Mouse (Mus musculus) heart, embryonic 11.5 days (tissue): Measurements from ENCODE around the gene Gm39653. TPM values are rescaled to one million over a fixed set of nuclear protein-coding genes. Genes with fewer than 3 reads are reported as not detected.

Source experiments
- ATAC-seq: fragments of 200-750 bp; cut with Nextera tagmentation; replicated peaks from 2 replicates; pipeline ENCODE4 v1.8.0; 2017; ENCODE audit warnings: moderate library complexity; ENCODE audit not compliant: insufficient number of reproducible peaks, low FRiP score, low TSS enrichment
- H3K27ac ChIP-seq: fragments of 300-500 bp; sonication (generic); 2 replicates; pipeline ENCODE4 v1.5.1; 2014; ENCODE audit warnings: mild to moderate bottlenecking, low read depth, low read length
- H3K27me3 ChIP-seq: fragments of 300-500 bp; sonication (generic); 2 replicates; pipeline ENCODE4 v1.6.1; 2014; ENCODE audit warnings: mild to moderate bottlenecking, low read length, mixed read lengths; ENCODE audit not compliant: control insufficient read depth, insufficient read depth
- H3K36me3 ChIP-seq: fragments of 300-500 bp; sonication (generic); 2 replicates; pipeline ENCODE4 v1.6.1; 2014; ENCODE audit warnings: mild to moderate bottlenecking, low read length, moderate library complexity, mixed read lengths; ENCODE audit not compliant: control insufficient read depth, insufficient read depth
- H3K4me1 ChIP-seq: fragments of 300-500 bp; sonication (generic); 2 replicates; pipeline ENCODE4 v1.6.1; 2014; ENCODE audit warnings: low read length; ENCODE audit not compliant: control insufficient read depth, insufficient read depth
- H3K4me2 ChIP-seq: fragments of 300-500 bp; sonication (generic); 2 replicates; pipeline ENCODE4 v1.6.1; 2014; ENCODE audit warnings: mild to moderate bottlenecking, moderate library complexity
- H3K4me3 ChIP-seq: fragments of 300-500 bp; sonication (generic); 2 replicates; pipeline ENCODE4 v1.5.1; 2014; ENCODE audit warnings: low read depth, low read length
- H3K9ac ChIP-seq: fragments of 300-500 bp; sonication (generic); 2 replicates; pipeline ENCODE4 v1.6.1; 2014; ENCODE audit warnings: mild to moderate bottlenecking, low read depth, low read length, moderate library complexity
- H3K9me3 ChIP-seq: fragments of 300-500 bp; sonication (generic); replicated peaks from 2 replicates; pipeline ENCODE4 v1.6.1; 2016; ENCODE audit warnings: low read length; ENCODE audit not compliant: control insufficient read depth
- WGBS: fragments of 180-500 bp; shearing (Covaris S2); extraction: QIAGEN DNeasy Blood & Tissue Kit; methylation state at CpG from one replicate; pipeline ENCODE4 v1.1.7; 2014; ENCODE audit not compliant: insufficient replicate concordance; 5-methylcytosine and 5-hydroxymethylcytosine counted together
- polyA plus RNA-seq: library from polyadenylated mRNA; unstranded; fragments of >200 nt; fragmentation: Nextera tagmentation; extraction: Ambion mirVana; gene quantifications from 2 replicates; pipeline ENCODE4 v1.2.1, GENCODE M21; 2014

The Gm39653 gene
- polyA plus RNA-seq, 1 experiment from 2014 or later, result not detected

DNA sequence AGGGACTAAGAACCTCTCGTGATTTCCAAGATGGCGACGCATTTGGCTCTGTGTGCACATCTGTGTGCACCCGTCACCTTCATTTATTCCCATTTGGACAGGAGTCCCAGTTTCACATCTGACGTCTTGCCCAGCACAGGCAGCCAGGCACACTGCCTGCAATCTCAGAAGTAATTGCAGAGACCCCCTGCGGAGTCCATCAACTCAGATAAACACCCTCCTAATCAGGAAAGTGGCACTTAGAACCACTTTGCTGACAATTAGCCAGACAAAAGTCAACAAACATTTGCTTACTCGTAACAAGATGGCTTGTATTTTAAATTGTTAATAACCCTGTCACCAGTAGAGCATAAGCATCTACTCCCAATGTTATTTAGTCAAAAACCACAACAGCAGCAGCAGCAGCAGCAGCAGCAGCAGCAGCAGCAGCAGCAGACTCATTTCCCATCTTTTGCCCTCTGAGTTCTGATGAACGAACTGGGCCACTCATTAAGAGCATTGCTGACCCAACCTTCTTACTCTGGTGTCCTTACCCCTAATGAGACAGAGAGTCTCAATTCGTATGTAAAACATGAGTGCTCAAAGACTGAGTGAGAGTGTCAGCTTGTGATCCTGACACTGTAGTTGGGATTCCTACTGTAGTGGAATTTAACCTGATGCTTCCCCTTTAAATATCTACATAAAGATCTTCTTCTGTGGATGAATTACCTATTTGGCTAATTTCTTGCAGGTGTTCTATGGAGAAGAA, 51.6 kb downstream of the Gm39653 start:
- H3K36me3 ChIP-seq, result no peaks in the 10 kb centered on the region
- ATAC-seq, result no peak
- 31% methylated on average over 9 of the region's 9 CpGs for WGBS
- H3K4me1 ChIP-seq, result no peaks in the 10 kb centered on the region
- H3K9me3 ChIP-seq, result no peaks in the 10 kb centered on the region
- H3K27me3 ChIP-seq, result peaks cover 4% of the 10 kb centered on the region; the same call in 1 of the 2 replicates
- H3K9ac ChIP-seq, result no peak overlapping the region
- no peak overlapping the region for H3K4me2 ChIP-seq
- no peak overlapping the region for H3K4me3 ChIP-seq
- H3K27ac ChIP-seq, result no peak overlapping the region

DNA sequence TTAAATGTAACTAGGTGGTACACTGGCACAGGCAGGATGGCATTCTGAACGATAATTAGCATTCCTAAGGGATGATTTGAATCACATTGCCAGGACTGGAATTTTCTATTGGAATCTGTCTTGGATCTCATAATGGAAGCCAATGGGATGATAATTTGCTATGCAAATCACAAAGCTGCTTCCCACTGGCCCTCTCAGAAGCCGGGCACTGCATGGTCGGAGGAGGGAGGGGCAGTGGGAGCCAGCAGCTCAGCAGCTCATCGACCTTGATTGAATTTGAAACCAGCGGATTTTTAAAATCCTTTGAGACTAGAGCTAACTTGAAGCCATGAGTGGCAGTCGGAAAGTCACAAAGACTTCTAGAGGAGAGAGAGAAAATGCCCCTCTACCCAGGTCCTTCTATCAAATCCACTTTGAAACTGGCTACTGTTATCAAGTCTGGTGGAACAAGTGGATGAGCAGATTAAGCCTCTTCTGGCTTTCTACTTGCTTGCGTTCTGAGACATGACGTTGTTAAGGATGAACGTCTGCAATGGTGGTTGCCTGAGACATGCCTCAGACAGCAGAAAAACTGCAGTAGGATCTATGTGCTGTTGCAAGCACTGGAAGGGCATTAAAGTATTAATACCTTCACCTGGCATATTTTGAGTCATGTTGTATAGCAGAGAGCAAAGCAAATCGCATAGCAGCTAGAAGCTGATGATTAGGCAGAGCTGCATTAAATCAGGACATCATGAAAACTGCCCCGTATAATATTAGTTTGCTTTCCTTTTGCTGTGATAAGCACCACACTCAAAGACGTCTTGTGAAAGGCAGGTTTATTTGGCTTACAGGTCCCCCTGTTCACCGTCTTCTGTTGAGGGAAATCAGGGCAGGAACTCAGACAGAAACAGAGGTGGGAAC, 52.4 kb downstream of the Gm39653 start:
- no peak overlapping the region for H3K9ac ChIP-seq
- H3K4me3 ChIP-seq, result no peak overlapping the region
- H3K9me3 ChIP-seq, result no peaks in the 10 kb centered on the region
- H3K36me3 ChIP-seq, result no peaks in the 10 kb centered on the region
- H3K27ac ChIP-seq, result no peak overlapping the region
- no peak for ATAC-seq
- H3K4me1 ChIP-seq, result no peaks in the 10 kb centered on the region
- no peak overlapping the region for H3K4me2 ChIP-seq
- peaks cover 4% of the 10 kb centered on the region; the same call in 1 of the 2 replicates for H3K27me3 ChIP-seq
- WGBS, result 21% methylated on average over 13 of the region's 13 CpGs

DNA sequence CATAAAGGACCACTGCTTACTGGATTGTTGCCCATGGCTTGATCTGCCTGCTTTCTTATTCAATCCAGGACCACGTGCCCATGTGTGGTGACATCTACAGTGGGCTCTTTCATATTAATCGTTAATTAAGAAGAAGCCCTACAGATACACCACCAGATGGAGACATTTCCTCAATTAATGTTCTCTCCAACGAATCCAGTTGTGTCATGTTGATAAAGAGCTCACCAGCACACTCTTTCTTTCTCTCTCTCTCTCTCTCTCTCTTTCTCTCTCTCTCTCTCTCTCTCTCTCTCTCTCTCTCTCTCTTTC, 53.0 kb downstream of the Gm39653 start:
- H3K4me3 ChIP-seq, result no peak overlapping the region
- H3K27me3 ChIP-seq, result peaks cover 4% of the 10 kb centered on the region; the same call in 1 of the 2 replicates
- H3K9ac ChIP-seq, result no peak overlapping the region
- no peaks in the 10 kb centered on the region for H3K36me3 ChIP-seq
- ATAC-seq, result no peak
- no peak overlapping the region for H3K27ac ChIP-seq
- no peaks in the 10 kb centered on the region for H3K9me3 ChIP-seq
- WGBS, result 13% methylated on average over 3 of the region's 3 CpGs
- no peaks in the 10 kb centered on the region for H3K4me1 ChIP-seq
- no peak overlapping the region for H3K4me2 ChIP-seq

Other genes starting within 250 kb of the Gm39653 start
- 2.2 and 3.0 TPM in 2 replicates for gene Adam23, start 170.1 kb upstream of the Gm39653 start, polyA plus RNA-seq
- gene Dytn, start 71.0 kb downstream of the Gm39653 start, polyA plus RNA-seq, result not detected in 2 replicates
- not detected in 2 replicates for gene Mdh1b, start 114.3 kb downstream of the Gm39653 start, polyA plus RNA-seq
- 59.2 and 62.7 TPM in 2 replicates for gene Fastkd2, start 114.6 kb downstream of the Gm39653 start, polyA plus RNA-seq
- 0.37 TPM in 1 of 2 replicates, not detected in the other for gene 4933402D24Rik, start 153.3 kb downstream of the Gm39653 start, polyA plus RNA-seq